Mouse (Mus musculus): ENCODE measurements around the gene Rps6kb1.

GRCm38 (mm10) chr11:86590579-86590978 lies 46.0 kb upstream of the Rps6kb1 start:
- TF ChIP-seq EP300 (IDR thresholded peaks at IDR 0.05; ENCODE audit: low read depth), result no peak
- TF ChIP-seq CTCF (IDR thresholded peaks at IDR 0.05; ENCODE audit: low read depth), result no peak
